Mouse (Mus musculus): ENCODE results near the gene Zfp978. TPM values are rescaled to one million over a fixed set of nuclear protein-coding genes. Genes with fewer than 3 reads are reported as not detected.
"Not testable (repeated sequence)": the region's sequence is repeated elsewhere in the genome, so short reads cannot be mapped to it uniquely, and the experiment has no call there.

The Zfp978 gene
- polyA plus RNA-seq (2016; fragmentation: Nextera tagmentation; extraction: Ambion mirVana): 0.26 TPM in 1 of 2 replicates, not detected in the other

- not testable (repeated sequence) for H3K4me2 ChIP-seq; H3K27ac ChIP-seq; ATAC-seq (ENCODE audit: insufficient number of reproducible peaks, insufficient read depth, low FRiP score, low TSS enrichment, low read depth); H3K4me3 ChIP-seq (replicated peaks); H3K4me1 ChIP-seq (replicated peaks); H3K27me3 ChIP-seq; H3K9ac ChIP-seq (replicated peaks); H3K36me3 ChIP-seq; H3K9me3 ChIP-seq
- WGBS: no CpG with 5 or more reads among the region's 6 CpGs
Measured at GRCm38 (mm10) chr4:147361003-147361402, at the start of gene Zfp978. TSS of gene Zfp978 (plus strand) at chr4:147361303.

GRCm38 (mm10) chr4:147335036-147335690, 25.9 kb upstream of the Zfp978 start:
- not testable (repeated sequence) for H3K27ac ChIP-seq; H3K9ac ChIP-seq (replicated peaks); H3K4me1 ChIP-seq (replicated peaks); H3K4me2 ChIP-seq; H3K36me3 ChIP-seq; H3K27me3 ChIP-seq; H3K4me3 ChIP-seq (replicated peaks)
- H3K9me3 ChIP-seq: peaks cover 56% of the 10 kb centered on the region
- WGBS: 89% methylated on average over 2 of the region's 2 CpGs
- ATAC-seq (ENCODE audit: insufficient number of reproducible peaks, insufficient read depth, low FRiP score, low TSS enrichment, low read depth): peak; percentile 82; the same call in 1 of the 2 replicates

GRCm38 (mm10) chr4:147335691-147336367, 25.3 kb upstream of the Zfp978 start:
- H3K4me2 ChIP-seq; H3K9ac ChIP-seq (replicated peaks); H3K4me3 ChIP-seq (replicated peaks); H3K27me3 ChIP-seq; H3K36me3 ChIP-seq; H3K27ac ChIP-seq; H3K4me1 ChIP-seq (replicated peaks): not testable (repeated sequence)
- 23% methylated on average over 1 of the region's 1 CpGs for WGBS
- ATAC-seq (ENCODE audit: insufficient number of reproducible peaks, insufficient read depth, low FRiP score, low TSS enrichment, low read depth): peak; percentile 63; the same call in 1 of the 2 replicates
- peaks cover 61% of the 10 kb centered on the region for H3K9me3 ChIP-seq

- WGBS: 67% methylated on average over 6 of the region's 6 CpGs
- ATAC-seq (ENCODE audit: insufficient number of reproducible peaks, insufficient read depth, low FRiP score, low TSS enrichment, low read depth): peak; percentile 76
- not testable (repeated sequence) for H3K4me3 ChIP-seq (replicated peaks); H3K4me2 ChIP-seq; H3K9ac ChIP-seq (replicated peaks); H3K27ac ChIP-seq; H3K36me3 ChIP-seq; H3K27me3 ChIP-seq; H3K4me1 ChIP-seq (replicated peaks)
- peaks cover 62% of the 10 kb centered on the region for H3K9me3 ChIP-seq
Measured at GRCm38 (mm10) chr4:147336368-147337195, 24.5 kb upstream of the Zfp978 start.

GRCm38 (mm10) chr4:147337520-147337919, 23.6 kb upstream of the Zfp978 start:
- H3K4me2 ChIP-seq; H3K27me3 ChIP-seq; H3K36me3 ChIP-seq; H3K9ac ChIP-seq (replicated peaks); H3K4me1 ChIP-seq (replicated peaks); H3K4me3 ChIP-seq (replicated peaks); H3K27ac ChIP-seq; ATAC-seq (ENCODE audit: insufficient number of reproducible peaks, insufficient read depth, low FRiP score, low TSS enrichment, low read depth): not testable (repeated sequence)
- WGBS: 90% methylated on average over 2 of the region's 2 CpGs
- H3K9me3 ChIP-seq: peaks cover 64% of the 10 kb centered on the region

- 72% methylated on average over 5 of the region's 5 CpGs for WGBS
- H3K36me3 ChIP-seq: no peaks in the 10 kb centered on the region
- H3K9ac ChIP-seq (replicated peaks): no peak overlapping the region
- H3K4me2 ChIP-seq: no peak overlapping the region
- H3K27me3 ChIP-seq: no peaks in the 10 kb centered on the region
- H3K27ac ChIP-seq: no peak overlapping the region
- no peak for ATAC-seq (ENCODE audit: insufficient number of reproducible peaks, insufficient read depth, low FRiP score, low TSS enrichment, low read depth)
- no peak overlapping the region for H3K4me3 ChIP-seq (replicated peaks)
- no peaks in the 10 kb centered on the region for H3K4me1 ChIP-seq (replicated peaks)
- H3K9me3 ChIP-seq: peaks cover 70% of the 10 kb centered on the region
Measured at GRCm38 (mm10) chr4:147338032-147338610, 23.0 kb upstream of the Zfp978 start.

GRCm38 (mm10) chr4:147338706-147339105, 22.4 kb upstream of the Zfp978 start:
- H3K4me3 ChIP-seq (replicated peaks); H3K27ac ChIP-seq; H3K4me1 ChIP-seq (replicated peaks); H3K27me3 ChIP-seq; H3K36me3 ChIP-seq; H3K4me2 ChIP-seq; H3K9ac ChIP-seq (replicated peaks); ATAC-seq (ENCODE audit: insufficient number of reproducible peaks, insufficient read depth, low FRiP score, low TSS enrichment, low read depth): not testable (repeated sequence)
- 78% methylated on average over 3 of the region's 3 CpGs for WGBS
- peaks cover 74% of the 10 kb centered on the region for H3K9me3 ChIP-seq

- 72% methylated on average over 7 of the region's 7 CpGs for WGBS
- H3K36me3 ChIP-seq; H3K4me3 ChIP-seq (replicated peaks); H3K27ac ChIP-seq; H3K9ac ChIP-seq (replicated peaks); ATAC-seq (ENCODE audit: insufficient number of reproducible peaks, insufficient read depth, low FRiP score, low TSS enrichment, low read depth); H3K27me3 ChIP-seq; H3K4me2 ChIP-seq; H3K4me1 ChIP-seq (replicated peaks): not testable (repeated sequence)
- H3K9me3 ChIP-seq: peaks cover 72% of the 10 kb centered on the region
Measured at GRCm38 (mm10) chr4:147339601-147340219, 21.4 kb upstream of the Zfp978 start.

GRCm38 (mm10) chr4:147340236-147340635, 20.9 kb upstream of the Zfp978 start:
- not testable (repeated sequence) for H3K36me3 ChIP-seq; H3K4me1 ChIP-seq (replicated peaks); H3K27ac ChIP-seq; ATAC-seq (ENCODE audit: insufficient number of reproducible peaks, insufficient read depth, low FRiP score, low TSS enrichment, low read depth); H3K4me3 ChIP-seq (replicated peaks); H3K4me2 ChIP-seq; H3K9ac ChIP-seq (replicated peaks); H3K27me3 ChIP-seq
- peaks cover 73% of the 10 kb centered on the region for H3K9me3 ChIP-seq
- WGBS: 65% methylated on average over 3 of the region's 3 CpGs

GRCm38 (mm10) chr4:147340876-147341275, 20.2 kb upstream of the Zfp978 start:
- WGBS: 85% methylated on average over 3 of the region's 3 CpGs
- ATAC-seq (ENCODE audit: insufficient number of reproducible peaks, insufficient read depth, low FRiP score, low TSS enrichment, low read depth): not testable (repeated sequence)

More at GRCm38 (mm10) chr4:147340876-147341275, 20.2 kb upstream of the Zfp978 start:
- H3K4me2 ChIP-seq; H3K4me1 ChIP-seq (replicated peaks); H3K27me3 ChIP-seq; H3K9ac ChIP-seq (replicated peaks); H3K4me3 ChIP-seq (replicated peaks); H3K36me3 ChIP-seq; H3K27ac ChIP-seq: not testable (repeated sequence)
- peaks cover 69% of the 10 kb centered on the region for H3K9me3 ChIP-seq

All from limb, embryonic 12.5 days (tissue).